Mouse (Mus musculus): ENCODE measurements around the gene Pex13.

Pex13 gene

GRCm38 (mm10) chr11:23665798-23666501 is at the start of gene Pex13:
Gene Pex13, minus strand, starts transcription at chr11:23665959.
- DNase-seq = peak; percentile 90

GRCm38 (mm10) chr11:23712299-23712698 is 46.5 kb upstream of the Pex13 start:
- no peak for DNase-seq

DNA sequence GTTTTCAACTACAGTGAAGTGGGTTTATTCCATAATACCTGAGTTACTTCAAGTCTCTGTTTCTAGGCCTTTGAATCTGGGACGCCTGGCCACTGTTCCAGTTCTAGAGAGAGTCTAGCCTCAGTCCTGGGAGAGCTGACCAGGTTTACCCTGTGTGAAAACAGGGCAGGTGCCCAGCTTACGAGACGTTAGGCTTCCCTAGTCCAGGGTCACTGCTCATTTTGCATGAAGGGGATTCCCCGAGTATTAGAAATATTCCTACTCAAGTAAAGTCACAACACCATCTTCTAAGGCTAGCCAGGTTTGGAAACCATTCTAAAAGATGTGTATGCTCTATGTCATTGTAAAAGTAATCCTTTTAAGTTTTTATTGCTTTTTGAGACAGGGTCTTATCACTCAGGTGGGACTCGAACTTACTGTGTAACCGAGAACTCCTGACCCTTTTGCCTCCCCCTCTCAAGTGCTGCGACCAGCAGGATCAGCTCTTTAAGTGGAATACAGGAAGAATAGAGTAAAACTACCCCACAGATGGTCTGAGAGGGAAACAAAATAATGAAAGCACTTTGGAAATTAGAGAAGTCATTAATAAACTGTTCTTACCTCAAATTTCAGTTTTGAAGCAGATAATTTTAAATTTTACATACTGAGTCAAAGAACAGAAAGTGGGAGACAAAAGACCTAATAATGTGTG is 39.0 kb upstream of the Pex13 start:
- DNase-seq = no peak

DNA sequence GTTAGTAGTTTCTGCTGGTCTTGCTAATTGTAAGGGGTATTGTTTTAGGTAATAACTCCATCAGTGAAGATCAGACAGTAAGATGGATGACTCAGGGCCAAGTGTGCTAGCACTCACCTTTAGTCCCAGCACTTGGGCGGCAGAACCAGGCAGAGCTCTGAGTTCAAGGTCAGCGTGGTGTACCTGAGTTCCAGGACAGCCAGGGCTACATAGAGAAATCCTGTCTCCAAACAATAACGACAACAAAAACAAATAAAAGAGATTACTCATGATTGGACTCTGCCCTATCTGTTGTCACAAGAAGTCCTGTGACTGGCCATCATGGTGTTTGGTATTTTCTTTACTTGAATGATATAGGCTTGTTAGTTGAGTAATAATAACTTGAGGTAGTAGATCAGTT is 36.1 kb upstream of the Pex13 start:
- DNase-seq = no peak

- no peak for DNase-seq
Measured at GRCm38 (mm10) chr11:23699414-23700095, 33.8 kb upstream of the Pex13 start.

DNA sequence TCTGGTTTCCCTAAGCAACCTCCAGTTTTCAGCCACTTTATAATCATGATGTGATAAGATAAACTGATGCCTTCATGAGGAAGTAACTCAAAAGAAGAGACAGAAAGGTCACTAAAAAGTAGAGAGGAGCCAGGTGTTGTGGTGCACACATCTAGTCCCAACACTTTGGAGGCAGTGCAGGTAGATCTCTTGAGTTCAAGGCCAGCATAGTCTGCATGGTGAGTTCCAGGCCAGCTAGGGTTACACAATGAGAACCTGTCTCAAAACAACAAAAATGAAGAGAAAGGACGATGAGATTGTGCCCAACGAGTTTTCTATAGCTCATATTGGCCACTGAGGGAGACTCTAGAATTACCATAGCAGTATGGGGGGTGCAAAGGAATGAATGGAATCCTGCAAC is 32.8 kb upstream of the Pex13 start:
- DNase-seq = no peak

DNA sequence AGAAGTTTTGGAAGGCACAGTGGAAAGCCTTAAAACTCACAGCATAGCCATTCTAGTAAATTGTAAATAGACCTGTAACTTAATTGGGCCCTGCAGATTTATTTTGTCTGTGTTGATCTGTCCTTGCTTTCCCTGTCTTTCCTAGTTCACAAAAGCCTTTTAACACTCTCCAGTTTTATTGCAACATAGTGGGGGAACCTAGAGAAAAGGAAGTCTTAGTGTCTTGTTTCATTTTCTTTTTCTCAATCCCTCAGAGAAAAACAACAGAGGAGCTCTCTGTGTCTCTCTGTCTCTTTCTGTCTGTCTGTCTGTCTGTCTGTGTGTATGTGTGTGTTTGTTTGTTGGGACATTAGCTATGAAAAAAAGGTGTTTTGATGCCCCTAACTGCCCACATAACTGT is 30.1 kb upstream of the Pex13 start:
- DNase-seq = no peak

DNA sequence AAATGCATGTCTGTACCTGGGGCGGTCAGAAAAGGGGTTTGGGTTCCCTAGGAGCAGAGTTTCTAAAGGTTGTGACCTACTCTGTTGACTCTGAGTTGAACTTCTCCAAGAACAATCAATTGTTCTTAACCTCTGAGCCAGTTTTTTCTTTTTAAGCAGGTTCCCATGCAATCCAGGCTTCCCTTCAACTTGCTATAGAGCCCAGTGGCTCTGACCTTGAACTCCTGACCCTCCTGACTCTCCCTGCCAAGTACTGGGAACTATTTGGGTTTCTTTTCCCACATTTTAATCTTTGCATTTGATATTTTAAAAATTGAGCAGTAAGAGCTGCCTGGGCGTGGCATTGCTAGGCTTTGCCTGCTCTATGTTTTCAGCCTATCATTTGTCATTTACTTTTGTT is 27.5 kb upstream of the Pex13 start:
- no peak for DNase-seq

GRCm38 (mm10) chr11:23688060-23688459 is 22.3 kb upstream of the Pex13 start:
- DNase-seq = no peak

- DNase-seq = no peak
Measured at GRCm38 (mm10) chr11:23686671-23687070, 20.9 kb upstream of the Pex13 start.

GRCm38 (mm10) chr11:23682561-23682960 is 16.8 kb upstream of the Pex13 start:
- no peak for DNase-seq

- no peak for DNase-seq
Measured at GRCm38 (mm10) chr11:23680435-23680950, 14.7 kb upstream of the Pex13 start.

DNA sequence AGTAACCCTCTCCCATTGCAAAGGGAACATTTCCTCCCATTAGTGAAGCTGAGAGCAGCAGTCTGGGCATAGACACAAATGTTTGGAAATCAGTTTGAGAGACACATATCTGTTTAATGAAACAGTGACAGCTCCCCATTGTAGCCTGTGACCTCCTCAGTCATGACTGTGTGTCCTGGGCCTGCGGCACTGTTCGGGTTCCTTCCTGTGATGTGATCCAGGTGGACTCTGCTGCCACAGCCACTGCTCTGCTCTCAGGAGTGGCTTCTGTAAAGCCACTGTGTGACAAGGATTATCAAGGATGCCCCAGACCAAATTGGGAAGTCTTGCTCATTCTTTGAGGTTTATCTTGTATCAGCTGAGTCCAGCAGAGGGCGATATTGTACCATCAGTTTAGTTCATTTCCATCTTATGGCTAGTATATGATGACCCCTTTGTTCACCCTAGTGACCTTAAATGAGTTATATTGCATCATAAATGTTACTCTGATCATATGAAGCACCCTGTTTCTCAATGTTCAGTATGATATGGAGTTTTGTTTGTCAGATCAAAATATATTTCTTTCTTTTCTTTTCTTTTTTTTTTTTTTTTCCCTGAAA is 13.4 kb upstream of the Pex13 start:
- peak; percentile 10 for DNase-seq

- no peak for DNase-seq
Measured at GRCm38 (mm10) chr11:23676100-23676499, 10.3 kb upstream of the Pex13 start.

- DNase-seq = no peak
Measured at GRCm38 (mm10) chr11:23672256-23672749, 6.5 kb upstream of the Pex13 start.

GRCm38 (mm10) chr11:23667128-23667527 is 1.4 kb upstream of the Pex13 start:
- peak; percentile 17 for DNase-seq

DNA sequence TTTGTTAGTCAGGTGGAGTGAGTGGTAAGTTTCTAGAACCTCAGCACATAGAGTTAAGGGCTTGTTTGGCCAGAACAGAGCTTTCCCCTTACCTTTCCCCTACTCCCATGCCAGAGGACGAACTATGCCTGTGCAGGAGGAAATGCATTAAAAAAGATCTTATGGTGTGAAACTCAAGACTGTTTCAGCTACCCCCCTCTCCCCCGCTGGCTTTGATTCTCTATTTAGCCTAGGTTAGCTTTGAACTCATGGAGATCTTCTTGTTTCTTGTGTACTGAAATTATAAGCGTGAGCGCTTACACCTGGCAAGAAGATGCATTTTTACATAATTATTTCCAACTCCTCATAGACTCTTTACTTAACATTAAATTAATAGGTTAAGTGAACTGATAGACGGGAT is 767 bp upstream of the Pex13 start:
- no peak for DNase-seq

DNA sequence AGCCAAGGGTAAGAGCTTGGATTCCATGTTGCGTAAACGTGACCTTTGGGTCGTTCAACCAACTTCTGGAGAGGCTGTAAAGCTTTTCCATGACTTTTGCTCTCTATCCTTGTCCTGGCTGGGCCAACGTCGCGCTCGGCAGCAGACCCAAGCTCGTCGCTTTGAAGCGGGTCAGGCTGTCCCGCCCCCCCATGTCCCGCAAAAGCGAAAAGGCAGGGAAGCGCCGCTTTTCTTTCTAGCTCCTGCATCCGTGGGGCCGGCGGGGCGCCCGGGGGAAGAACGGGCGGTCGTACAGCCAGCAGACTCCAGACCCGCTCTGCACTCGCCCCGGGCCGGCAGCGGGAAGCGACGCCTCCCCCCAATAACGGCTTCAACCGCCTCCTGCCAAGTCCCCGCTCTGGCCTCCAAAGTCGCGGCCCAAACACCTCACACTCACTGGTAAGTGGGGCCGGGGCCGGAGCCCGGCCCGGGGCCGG is 410 bp downstream of the Pex13 start, which contains the start of gene Pus10:
TSS of gene Pus10 (plus strand) at position 364 of the 476 bp plus-strand sequence.
- DNase-seq = no peak

DNA sequence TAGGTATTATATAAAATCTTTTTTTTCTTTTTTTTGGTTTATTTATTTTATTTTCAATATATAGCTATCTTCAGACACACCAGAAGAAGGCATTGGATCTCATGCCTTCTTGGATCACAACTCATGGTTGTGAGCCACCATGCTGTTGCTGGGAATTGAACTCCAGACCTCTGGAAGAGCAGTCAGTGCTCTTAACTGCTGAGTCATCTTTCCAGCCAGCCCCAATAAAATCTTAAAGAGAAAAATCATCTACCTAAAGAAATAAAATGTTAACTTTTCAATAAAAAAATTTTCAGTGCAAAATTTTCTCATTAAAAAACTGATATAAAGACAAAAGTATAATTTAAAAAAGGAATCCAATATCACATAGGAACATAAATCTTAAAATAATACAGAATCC is 1.5 kb downstream of the Pex13 start:
- no peak for DNase-seq

DNA sequence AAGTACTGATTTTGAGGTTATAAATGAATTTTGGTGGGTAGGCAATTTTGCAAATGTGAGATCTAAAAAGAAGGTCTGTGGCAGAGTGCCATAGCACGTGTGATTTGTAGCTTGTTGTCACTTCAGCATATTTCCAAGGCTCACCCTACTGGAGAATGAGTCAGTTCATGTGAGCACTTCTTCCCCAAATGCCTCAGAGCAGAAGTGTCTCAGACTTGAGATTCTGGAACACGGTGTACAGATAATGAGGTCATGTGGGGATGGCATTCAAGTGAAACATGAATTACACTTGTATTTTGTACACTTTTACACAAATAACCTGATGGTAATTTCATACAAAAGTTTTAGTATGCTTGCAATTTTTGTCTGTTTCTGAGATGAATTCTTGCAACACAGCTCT is 8.0 kb downstream of the Pex13 start:
- no peak for DNase-seq

- DNase-seq = no peak
Measured at GRCm38 (mm10) chr11:23653666-23654065, 12.1 kb downstream of the Pex13 start.

DNA sequence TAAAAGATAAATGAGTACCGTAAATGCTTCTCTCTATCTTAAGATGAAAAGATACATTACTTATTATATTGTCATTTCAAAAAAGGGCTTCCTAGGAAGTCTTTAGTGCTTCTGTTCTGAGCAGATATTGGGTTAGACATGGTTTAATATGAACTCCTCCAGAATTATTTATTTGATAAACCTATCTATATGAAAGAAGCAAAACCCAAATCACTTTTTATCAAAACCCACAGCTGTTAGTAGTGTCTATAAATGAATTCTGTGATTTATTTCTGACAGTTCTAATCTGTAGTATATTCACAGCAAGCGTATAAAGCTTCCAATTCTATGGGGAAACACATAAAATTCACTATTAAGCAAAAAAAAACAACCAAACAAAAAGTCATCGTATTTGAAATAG is 17.9 kb downstream of the Pex13 start:
- no peak for DNase-seq

DNA sequence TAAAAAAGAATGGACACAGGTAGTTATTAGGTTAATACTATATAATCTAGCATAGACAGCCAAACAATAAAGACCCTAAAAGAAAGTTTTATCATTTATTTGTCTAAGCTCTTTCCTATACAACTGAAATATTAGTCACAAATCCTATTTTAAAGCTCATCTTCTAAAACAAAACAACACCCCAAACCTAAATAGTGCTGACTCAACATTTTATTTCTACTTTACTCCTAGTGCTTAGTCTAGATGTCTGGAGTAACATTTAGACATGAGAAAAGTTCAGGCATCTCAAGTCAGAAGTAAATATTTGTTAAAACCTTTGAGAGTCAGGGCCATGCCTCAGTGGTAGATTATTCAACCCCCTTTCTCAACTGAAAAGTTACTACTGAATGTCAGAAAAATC is 18.3 kb downstream of the Pex13 start:
- no peak for DNase-seq

Data from cerebellum, adult 11-12 months (tissue).